Mouse (Mus musculus) cerebellum, adult 9-10 months (tissue): Measurements from ENCODE around the gene Stk17b.

Source experiments
- DNase-seq: peaks from one replicate; pipeline ENCODE4 v3.0.0; 2022

Gene Stk17b

DNA sequence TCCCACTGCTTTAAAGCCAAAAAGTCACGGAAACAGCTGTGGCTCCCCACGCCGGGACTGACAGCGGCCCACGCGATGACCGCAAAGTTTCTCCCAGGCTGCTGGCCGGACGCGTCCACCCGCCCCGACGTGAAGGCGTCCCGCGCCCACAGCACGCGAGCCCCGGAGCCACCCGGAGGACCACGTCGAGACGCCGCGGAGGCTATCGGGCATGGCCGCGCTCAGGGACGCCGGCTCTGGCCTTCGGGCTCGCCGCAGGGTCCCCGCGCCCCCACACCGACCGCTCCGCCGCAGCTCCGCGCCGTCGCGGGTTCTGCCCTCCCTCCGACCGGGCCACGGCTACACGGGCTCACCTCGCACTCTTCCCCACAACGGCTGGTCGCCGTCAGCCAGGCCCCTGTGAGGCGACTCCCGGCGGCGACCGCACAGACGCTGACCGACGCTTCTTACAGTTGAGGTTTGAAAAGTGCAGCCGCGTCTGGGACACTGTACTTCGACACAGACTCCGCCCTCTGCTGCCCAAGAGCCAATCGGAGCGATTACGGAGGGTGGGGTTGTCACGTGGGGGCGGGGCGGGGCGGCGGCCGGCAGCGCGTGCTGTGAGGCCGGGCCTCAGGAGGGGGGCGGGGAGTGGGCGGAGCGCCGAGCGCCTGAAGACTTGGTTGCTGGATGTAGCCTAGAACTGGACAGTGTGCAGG, at the start of gene Stk17b:
Stk17b (minus strand) TSS at position 504 of the 698 bp plus-strand sequence.
- peak; percentile 47 for DNase-seq

DNA sequence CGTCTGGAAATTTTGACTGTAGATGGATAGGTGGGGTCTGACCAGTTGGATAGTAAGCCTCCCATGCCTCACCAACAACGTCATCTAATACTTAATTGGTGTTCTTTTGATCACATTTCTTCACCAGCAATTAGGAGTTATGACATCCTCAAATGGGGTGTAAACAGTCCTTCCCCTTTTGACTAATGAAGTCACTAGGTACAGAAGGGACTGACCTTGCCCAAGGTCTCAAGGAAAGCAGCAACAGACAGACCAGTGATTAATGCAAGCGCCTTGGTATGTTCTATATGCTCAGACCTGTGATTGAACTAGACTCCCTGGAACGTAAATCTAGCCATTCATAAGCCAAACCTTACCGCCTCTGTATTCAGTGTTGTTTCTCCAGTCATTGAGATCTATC, 45.3 kb upstream of the Stk17b start:
- DNase-seq: no peak

DNA sequence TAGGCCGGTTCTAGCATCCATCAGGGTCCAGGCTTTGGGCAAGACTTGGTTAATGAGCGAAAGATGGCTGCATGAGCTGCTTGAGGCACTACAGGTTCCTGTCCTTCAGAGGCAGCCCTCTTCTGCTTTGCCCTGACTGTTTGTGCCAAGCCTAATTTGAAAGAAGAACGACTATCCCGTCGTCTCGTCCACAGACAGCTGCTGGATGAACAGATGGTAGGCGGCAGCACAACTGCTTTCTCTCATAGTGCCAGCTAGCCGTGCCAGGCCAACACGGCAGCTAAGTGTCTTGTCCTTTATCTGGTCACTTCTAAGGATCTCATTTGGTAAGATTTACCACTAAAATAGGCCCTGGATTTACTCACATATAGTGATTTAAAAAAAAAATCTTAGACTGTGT, 44.1 kb upstream of the Stk17b start:
- DNase-seq: no peak

DNA sequence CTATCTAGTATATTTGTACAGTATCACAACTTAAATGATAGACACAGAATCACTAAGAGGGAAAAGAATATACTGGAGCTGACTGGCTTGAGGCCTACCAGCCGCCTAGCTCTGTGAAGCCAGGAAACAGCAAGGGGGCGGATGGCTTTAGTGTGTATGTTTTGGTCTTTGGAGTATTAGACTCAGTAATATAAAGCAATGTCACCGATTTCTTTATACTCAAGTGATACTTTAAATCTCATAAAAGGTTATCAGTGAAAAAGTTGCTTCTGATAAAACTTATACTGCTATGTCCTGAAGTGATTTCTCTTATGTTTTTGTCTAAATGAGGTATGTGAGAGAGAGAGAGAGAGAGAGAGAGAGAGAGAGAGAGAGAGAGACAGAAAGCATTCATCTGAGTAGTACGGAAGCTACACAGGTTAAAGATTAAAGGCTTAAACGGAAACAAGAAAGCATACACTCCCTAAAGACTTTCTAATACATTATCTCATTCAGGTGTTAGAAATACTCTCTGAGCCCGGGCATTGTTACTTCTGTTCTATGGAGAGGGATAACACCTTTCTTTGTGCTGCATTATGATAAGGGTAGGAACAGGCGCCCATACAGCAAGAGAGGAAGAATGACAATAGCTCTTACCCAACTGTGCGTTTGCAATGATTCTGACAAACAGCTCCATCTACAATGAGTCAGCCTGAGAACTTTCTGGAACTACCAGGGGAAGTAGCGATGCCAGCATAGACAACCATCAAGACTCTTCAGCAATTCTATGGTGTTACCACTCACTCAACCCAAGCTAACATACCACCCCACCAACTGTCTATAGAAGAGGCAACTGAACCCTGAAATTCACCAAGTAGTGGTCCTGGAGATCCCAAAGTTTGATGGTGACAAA, 39.7 kb upstream of the Stk17b start:
- no peak for DNase-seq

DNA sequence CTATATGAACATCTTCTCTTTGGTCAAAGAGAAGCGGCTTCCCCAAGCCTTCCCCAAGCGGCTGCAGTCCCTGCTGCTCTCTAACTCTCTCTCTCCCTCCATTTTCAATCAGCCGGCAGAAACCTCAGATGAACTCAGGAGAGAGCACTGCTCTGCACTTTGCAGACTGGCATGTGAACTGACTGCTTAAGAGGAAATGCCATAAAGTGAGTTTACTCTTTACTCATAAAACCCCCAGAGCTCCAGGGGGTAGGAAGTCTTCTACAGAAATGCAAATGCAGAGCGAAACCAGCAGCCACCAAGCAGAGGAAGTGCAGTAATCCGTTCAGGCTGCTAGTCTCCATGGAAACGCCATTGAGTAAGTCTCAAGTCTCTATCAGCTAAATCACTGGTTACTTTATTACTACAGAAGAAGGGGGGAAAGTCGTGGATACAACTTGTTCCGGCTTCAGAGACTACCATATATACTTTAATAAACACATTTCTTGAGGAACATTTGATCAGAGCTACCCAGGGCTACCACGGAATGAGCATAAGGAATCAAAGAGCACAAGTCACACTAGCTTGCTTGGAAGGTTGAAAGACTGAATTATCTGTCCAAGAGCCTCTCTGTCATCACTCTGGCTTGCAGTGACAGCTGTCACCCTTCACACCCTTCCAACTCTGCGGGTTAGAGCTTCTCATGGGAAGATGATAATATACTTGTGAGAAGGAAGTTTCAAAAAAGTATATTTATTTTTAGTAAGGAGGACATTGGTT, 38.8 kb upstream of the Stk17b start:
- DNase-seq: peak; percentile 14

DNA sequence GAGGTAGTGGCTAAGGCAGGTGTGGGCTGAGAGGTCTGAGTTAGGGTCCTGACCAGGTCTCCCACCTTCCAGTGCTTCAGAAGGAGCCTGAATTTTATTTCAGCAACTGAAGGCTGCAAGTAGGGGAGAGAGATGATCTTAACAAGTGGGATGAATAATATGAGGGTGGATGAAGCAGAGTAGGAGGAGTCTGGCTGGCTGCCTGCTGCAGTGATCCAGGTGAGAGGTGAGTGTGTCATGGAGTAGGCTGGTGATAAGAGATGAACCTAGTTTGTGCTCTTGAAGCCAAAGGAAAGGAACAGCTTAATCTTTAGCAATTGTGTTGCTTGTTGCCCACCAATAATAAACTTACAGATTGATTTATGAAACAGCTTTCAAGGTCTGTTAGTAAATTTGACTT, 37.0 kb upstream of the Stk17b start:
- no peak for DNase-seq

DNA sequence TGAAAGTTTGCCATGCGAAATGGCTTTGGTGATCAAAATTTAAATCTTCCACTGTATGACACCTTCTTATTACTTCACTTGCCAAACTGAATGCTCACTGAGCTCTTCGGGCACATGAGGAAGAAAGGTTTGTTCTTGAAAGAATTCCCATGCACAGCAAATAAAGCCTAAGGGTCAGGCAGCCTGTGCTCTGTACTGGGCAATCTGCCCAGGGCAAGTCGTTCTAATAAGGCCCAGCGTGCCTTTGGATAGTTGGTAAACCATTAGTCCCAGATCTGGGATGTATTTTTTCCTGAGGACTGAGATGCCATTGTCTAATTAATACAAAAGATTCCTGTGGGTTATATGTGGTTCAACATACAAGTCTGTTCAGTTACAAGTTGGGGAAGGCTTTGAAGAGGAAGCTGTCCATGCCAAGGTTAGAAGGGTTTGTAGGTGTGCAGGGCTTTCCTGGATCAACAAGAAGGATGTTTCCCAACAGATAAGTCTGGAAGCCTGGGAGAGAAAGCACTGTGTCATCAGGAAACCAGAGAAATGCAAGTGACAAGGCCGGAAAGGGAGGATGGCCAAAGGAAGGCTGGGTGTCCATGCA, 35.1 kb upstream of the Stk17b start:
- DNase-seq: no peak

DNA sequence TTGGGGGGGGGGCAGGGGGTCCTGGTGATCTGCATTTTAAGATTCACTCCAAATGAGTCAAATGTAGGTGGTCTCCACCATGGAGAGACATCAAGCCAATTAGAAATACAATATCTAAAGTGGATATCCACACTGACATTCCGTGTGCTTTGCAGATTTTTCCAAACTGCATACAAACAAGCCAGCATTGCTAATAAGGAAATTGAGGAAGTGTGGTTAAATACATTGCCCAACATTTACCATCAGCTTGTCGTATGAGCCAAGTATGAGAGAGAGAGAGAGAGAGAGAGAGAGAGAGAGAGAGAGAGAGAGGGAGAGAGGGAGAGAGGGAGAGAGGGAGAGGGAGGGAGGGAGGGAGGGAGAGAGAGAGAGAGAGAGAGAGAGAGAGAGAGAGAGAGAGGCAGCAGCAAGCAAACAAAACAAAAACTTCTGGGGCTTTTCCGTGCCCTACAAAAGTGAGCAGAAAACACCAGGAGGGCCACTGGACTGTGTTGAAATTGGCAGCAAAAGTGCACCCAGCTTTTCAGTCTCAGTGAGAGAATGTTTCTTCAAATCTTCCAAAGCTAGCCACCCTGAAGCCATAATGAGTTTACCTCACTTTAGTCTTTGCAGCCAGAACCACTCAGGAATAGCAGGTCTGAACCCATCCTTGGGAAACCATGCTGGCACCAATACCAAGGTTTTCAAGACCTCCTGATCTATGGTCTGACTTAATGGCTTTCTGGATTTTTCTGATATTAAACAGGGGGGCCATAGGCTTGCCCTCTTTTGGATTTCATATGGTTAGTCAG, 33.2 kb upstream of the Stk17b start:
- no peak for DNase-seq

DNA sequence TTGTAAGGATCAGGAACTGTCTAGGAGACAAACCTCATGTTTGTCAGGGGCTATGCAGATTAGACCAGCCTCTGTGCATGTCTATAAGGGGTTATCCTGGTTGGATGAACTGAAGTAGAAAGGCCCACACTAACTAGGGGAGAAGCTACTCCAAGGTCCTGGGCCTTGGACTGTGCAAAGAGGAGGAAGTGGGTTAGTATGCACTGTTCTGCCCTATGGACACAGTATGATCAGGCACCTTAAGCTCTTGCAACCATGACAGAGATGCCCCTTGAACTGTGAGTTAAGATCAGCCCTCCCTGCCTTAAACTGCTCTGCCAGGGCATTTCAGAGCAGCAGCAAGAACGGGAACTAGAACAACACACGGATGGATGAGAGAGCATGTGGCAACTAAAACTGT, 31.3 kb upstream of the Stk17b start:
- no peak for DNase-seq

DNA sequence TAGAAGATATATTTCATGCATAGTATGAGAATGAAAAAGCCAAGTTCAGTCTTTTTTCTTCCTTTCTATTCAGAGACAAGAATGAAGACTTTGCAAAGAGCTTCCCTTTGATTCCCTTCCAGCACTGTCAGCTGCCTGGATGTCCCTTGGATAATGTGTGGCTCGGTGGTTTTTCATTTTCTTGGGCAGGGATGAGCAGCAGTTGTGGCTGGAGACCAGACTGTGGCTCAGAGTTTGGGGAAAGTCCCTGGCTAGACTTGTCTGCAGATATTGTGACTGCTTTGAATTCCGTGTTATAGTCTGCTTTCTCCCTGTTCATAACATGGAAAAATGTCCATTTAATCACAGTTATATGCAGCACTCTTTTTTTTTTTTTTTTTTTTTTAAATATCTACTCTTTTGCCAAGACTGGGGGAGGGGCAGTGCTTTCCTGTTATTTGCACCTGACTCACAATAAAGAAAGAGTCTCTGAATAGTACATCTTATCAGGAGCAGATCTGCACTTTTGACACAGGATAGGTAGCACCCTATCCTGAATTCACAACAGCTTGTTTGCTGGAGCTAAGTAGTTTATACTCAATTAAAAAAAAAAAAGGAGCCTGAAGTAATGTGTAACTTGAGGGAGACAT, 29.2 kb upstream of the Stk17b start:
- no peak for DNase-seq

DNA sequence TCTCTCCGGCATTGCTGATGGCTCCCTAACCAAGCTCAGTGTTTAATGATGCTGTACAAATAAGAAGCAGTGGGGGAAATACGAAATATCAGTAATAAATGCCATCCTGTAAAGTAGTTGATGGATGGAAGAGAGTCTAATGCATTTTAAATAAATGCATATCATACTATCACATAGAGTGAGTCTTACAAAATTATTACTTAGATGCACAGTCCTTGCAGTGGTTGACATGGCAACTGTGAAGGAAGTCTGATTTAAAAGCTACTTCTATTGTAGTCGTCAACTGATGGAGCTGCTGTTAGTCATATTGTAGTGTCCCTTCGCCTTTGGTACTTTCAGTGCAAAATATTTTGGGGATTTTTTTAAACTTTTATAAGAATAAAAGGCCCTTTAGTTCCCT, 26.9 kb upstream of the Stk17b start:
- no peak for DNase-seq

DNA sequence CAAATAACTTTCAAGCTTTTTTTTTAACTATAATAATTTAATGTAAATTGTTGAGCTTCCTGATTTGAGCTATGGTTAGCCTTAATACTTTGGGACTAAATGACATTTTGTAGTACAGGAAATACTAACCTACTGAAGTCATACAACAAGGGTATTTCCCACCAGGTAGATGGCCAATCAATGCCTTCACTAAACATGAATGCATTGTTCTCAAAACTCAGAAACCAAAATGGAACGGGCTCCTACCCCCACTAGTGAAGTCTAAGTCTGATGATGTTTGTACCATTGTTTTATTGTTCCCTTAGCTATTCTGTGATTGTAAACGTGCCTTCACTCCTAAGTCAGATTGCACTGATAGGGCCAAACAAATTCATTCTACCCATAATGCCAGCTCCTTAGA, 23.2 kb upstream of the Stk17b start:
- DNase-seq: no peak

DNA sequence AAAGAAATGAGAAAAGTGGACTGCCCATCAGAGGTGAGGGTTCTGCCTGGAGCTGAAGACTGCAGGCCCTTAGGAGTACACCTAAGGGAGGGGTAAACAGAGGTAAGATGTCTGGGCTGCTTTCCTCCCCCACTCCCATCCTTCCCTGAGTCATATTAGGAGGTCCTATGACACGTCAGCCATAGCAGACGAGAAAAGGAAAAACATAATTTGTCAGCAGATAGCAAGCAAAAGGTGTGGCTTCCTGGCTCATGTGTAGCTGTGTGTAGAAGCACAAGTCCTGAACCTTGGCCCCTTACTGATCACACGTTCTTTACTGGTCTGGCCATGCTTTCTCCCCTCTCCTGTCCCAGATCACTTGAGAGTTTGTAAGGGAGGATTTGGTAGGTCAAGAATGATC, 12.8 kb upstream of the Stk17b start:
- no peak for DNase-seq

DNA sequence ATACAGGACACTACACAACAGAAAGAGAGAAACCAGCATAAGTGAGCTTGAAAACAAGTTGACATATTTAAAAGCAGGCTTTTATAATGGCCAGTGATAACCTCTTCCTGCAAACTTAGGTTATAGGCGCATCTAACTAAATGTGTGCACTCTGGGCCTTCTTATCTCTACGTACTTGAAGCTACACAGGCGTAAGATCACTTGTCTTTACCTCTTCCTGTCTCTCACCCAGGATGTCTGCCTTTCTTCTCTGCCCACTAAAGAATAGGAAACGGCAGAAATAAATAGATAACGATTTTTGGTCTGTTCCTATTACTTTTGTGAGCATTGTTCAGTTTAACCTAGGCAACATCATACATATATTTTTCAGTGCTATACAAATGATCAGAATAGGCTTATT, 12.1 kb upstream of the Stk17b start:
- DNase-seq: no peak

DNA sequence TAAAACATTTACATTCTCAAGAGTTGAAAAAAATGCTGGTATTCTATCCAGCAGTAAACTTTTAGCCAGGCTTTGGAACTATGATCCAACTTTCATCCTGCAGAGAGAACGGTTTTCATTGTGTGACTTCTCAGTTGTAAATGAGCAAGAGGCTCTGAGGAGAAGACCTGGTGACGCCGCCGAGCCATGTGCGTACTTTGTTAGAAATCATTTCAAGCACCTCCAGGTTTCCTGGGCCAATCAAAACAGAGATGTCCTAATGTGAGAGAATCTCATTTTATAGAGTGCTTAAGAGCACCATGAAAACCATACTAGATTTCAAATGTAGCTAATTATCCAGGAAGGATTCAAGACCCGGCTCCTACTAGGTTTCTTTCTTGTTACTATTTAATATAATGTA, 11.2 kb upstream of the Stk17b start:
- no peak for DNase-seq

DNA sequence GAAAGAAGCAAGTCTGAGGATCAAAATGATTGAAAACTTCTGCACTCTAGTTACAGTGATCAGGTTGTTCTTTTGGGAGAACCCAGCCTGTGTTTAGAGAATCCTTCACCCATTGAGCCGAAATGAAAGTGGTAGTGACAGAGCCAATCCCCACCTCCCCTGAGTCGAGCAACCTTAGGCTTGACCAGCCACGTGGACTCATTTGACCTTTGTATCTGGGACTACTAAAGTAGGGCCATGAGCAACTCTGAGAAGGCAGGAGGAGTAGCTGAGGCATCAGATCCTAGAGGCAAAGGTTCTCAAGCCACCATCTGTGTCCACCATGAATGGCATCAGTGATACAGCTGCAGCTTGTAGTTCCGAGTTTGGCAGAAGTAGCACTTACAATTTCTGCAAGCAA, 10.6 kb upstream of the Stk17b start:
- no peak for DNase-seq

DNA sequence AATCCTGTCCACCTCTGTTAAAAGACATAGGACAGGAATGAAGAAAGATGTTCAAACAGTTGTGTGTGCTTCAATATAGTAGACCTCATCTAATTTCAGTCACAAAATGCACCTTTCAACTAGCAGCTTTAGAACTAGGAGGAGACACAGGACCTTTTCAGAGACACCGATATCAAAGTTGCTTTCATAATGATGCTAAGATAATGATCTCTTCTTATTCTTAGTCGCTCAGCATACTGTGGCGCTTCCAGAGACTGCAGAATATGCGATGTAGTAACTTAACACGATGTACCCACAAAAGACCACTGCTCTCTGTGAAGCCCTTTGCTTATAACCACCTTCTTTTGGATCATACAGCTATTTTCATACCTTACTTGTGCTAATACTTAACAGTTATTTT, 10.1 kb upstream of the Stk17b start:
- no peak for DNase-seq

DNA sequence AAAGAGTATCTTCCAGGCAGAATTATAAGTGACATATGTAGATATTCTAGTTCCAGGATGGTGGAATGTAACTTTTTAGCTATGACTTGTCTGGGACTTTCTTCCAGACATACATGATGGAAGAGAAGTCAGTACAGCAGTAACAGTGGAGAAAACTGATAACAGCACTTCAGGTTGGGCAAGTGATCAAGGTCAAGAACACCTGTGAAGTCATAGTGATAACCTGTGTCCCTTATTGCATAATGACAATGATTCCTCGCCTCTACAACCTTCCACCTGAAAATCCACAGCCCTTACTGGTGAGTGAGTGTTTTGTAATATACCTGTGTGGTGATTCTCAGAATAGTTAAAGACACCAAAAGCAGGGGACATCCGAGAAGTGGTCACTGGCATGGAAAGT, 9.3 kb upstream of the Stk17b start:
- no peak for DNase-seq

DNA sequence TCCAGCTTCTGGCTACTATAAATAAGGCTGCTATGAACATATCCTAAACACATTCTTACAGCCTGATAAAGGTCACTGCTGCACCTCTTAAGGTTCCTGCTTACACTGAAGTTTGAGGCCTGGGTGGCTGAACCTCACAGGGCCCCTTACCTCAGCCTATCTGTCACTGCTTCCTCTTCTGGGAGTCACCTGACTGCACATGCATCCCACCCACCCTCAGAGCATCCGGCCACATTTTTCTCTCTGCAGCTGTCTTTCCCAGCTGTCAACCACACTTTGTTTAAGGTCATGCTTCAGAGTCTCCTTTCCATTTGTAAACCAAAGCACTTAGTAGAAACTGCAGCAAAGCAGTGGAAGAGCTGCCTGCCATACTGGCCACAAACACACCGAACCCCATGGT, 6.3 kb upstream of the Stk17b start:
- no peak for DNase-seq

DNA sequence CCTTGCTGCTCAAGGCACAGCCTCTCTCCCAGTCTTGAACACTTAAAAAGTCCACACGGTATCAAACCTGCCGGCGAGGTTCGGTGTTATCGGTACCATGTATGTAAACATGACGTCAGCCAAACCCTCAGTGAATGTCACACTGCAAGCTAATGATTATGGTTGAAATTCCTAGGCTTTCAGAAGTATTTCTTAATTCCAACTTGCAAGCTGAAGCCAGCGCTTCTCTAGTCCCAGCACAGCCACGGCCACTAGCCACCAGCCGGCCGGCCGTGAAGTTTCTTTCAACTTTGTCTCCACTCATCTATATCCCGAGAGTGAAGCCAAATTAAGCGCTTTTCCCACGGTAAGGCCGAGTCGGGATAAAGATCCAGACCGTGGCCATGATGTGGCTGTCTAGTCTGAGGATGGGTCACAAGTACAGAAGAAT, 718 bp downstream of the Stk17b start:
- DNase-seq: peak; percentile 1

DNA sequence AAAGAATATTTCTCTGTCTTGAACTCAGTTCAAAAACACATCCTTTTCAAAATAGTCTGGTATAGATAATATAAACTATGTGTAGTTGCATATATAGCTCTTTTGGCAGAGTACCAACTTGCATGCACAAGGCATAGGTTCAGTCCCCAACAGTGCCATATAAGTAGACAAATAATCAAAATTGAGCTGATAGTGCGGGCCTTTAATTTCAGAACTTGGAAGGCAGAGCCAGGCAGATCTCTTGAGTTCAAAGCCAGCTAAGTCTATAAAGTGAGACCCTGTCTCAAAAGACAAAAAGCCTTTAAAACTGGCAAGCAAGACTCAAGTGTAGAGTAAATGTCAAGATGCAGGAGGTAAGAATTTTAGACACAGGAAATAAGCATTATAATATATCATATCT, 2.1 kb downstream of the Stk17b start:
- DNase-seq: no peak

DNA sequence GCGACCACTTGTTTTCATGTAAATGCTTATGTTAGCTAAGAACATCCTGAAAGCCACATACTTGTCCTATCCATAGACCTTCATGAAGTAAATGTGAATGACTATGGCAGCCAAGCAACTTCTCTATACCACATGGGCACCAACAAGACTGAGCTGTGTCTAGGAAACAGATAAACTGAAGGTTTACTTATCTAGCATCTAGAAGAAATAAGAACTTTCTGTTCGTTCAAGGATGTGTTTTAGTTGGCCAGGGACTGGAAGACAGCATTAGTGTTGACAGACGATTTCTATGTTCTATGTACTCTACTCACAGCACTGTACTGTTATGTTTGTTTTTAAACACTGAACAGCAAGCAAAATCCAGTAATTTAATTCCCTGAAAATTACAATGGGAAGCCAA, 2.9 kb downstream of the Stk17b start:
- no peak for DNase-seq
